Mouse (Mus musculus) right cerebral cortex, postnatal 36 days (tissue): ENCODE measurements at regions not wholly inside any gene's neighbourhood (a gene's known extent, or its start where the extent isn't known, plus 50 kb on each side); places are given as distances from the start of the nearest gene placed in this dataset.

ENCODE experiments used
- DNase-seq, 2 experiments: peaks; one replicate each; pipeline ENCODE4 v3.0.0; 2022; ENCODE audit warnings: low spot score in 2 of 2, mixed read lengths in 1 of 2

DNA sequence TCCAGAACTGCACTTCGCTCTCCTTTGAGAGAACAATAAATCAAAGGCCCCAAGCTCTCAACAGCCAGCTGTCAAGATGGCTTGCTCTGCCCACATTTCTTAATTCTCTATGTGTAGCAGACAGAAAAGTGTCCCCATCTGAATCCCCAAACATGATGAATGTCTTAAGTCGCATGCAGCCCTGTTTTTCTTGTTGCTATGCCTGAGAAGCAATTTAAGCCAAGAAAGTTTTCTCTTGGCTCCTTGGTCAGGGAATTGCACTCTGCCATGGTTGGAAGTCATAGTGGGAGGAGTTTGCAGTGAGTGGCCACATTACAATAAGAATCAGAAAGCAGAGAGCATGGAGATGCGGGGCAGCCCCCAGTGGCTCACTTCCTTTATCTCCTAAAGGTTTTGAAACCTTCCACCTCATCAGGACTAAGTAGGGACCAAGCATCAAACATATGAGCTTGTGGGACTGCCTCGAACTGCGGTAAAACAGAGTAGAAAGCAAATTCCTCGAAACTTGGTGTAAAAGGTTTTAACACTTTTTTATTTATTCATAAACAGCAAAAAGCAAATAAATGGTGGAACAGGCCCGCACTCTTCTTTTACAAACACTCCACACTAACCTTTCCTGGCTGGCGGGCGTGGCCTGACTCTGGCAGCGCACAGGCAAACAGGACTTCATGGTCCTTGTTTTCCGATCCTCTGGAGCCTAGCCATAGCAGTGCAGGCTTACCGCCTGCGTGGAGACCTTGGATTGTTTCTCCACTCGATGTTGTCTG lies 227.4 kb downstream of the Ankrd50 start:
- no peak for DNase-seq

DNA sequence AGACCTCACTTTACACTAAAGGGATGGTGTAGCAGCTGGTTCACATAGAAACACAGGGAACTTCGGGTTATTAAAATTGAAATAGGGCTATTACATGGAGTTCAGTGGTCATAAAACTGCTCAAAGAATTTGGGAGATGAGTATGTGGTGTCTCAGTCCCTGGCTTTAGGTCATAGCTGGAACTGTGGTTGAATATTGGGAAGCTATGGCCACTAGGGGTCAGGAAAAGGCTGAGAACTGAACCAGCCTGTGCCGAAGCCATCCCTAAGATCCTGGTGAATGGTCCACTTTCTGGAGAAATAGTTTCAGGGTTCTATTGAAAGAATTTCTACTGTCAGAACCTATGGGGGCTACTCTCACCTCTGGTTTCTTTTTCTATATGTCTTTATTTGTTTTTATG lies 229.0 kb downstream of the Ankrd50 start:
- DNase-seq: peak in 1 of 2 experiments; percentile 9

DNA sequence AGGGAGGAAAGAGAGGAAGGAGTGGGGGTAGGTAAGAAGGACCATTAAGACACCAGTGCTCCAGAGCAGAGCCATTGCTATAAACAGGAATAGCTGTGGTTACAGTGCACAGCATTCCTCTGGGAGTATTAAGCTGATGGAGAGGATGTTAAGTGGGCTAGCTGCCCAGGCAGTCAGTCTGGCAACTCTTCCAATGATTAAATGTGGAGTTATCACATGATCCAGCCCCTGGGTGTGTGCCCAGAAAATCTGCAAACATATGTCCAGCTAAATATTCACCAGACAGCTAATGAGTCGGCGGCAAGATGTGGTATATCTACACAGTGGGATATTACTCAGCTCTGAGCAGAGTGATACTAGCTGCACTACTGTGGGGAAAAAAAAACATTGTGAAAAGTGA lies 229.7 kb downstream of the Ankrd50 start:
- peak; percentile 37 to 49 for DNase-seq

DNA sequence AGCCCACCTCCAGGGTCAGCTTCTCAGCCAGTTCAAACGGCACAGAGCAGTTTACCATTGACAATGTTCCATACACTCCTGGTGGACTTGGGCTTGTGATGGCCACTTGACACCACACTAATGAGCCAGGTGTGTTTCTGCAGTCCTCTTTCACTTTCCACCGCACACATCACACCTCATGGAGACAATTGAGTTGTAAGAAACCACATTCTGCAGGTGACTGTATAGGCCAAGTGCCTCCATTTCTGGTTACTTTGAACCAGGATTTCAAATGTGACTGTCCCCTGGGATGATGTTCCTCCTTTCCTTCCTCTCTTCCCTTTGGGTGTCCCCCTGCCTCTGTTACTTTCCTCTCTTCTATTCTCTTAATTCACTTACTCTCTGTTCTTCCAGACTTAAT lies 233.1 kb downstream of the Ankrd50 start:
- DNase-seq: no peak

DNA sequence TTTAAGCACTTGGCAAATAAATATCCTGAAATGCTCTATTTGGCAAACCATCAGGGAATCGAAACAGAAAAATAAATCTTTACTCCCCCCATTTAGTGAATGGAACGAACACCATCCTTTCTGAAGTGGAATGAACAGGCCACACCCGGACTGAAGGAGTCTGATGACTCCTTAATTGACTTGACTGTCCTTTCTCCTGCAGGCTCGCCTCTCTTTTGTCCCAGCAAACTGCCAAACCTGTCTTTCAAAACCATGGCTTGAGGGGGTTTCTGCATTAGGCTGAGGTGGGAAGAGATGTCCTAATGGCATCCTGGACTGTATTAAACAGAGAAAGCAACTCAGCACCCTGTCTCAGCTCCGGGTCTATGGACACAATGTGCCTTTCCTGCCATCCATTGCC lies 234.1 kb downstream of the Ankrd50 start:
- DNase-seq: no peak

DNA sequence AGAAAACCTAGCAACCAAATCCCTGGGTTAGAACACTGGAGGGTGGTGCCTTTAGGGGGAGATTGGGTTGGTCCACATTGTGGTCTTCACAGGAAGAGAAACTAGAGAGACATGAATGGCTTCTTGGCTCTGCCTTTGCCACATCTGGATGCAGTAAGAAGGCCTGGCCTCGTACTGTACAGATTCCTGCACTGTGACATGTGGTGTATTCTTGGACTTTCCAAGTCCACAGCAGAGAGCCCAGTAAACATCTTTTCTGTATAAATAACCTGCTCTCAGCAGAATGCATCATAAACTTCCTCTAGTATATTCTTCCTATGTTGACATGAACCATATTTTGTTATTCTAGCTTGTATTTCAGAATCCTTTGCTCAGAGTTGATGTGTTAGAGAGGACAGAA lies 235.7 kb downstream of the Ankrd50 start:
- no peak for DNase-seq

DNA sequence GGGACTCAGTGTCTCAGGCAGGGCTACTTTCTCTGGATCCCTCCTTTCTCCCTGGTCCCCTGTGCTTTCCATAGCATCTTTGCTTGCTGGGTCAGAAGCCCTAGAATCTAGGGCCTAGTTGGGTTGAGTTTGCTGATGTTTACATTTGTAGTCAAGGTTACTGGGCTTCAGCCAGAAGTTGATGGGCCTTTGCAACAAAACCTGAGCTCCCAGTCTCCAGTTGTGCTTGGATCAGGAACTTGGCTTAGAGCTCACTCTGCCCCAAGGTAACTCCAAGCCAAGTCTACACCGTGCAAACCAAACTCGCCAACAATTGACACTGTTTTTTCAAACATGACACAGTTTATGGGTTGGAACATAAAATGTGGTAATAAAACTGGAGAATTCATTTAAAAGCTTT lies 238.2 kb downstream of the Ankrd50 start:
- no peak for DNase-seq

DNA sequence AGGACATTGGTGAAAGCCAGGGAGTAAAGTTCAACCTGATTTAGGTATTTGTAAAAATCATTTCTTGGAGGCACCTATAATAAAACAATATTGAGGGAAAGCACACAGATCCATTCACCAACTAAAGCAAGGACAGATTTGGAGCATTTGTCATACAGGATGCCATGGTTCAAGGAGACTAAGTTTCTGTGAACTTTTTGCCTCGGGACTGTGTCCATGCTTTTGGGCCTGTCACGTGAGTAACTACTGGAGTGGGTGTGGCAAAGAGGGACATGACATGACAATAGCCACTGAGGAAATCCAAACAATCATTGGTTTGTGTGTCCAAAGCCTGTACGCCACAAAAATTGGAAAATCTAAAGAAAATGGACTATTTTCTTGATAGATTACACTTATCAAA lies 241.4 kb downstream of the Ankrd50 start:
- DNase-seq: no peak

DNA sequence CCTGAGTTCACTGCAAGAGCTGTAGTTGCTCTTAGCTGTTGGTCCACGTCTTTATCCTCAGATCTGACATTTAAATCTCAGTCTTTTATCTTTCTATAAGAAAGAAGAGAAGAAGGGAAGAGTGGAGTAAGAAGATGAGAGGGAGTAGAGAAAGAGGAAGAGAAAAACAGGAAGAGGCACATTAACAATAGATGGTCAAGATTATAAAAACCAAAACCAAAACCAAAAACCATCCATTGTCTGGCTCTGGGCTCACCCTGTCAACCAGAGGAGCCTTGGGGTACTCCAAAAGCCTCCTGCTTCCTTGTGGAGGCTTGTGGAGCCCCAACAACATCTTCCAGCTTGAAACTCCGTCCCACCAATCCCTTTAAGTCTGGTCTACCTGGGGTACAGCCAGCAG lies 247.0 kb downstream of the Ankrd50 start:
- no peak for DNase-seq

DNA sequence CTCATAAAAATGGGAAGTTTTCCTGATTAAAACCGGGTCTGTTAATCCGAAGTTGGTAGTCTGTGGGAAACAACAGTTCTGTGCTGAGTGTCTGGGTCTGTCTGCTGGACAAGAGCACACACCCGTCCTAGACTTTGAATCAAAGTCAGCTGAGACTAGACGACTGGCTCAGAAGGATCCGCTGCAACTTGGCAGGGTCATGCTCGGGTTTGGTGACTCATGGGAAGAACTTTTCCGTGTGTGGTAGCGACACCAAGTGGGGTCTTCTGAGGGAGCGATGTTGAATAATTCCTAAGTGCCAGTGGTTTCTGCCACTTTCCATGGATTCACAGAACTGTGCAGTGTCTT lies 248.9 kb downstream of the Ankrd50 start:
- no peak for DNase-seq

DNA sequence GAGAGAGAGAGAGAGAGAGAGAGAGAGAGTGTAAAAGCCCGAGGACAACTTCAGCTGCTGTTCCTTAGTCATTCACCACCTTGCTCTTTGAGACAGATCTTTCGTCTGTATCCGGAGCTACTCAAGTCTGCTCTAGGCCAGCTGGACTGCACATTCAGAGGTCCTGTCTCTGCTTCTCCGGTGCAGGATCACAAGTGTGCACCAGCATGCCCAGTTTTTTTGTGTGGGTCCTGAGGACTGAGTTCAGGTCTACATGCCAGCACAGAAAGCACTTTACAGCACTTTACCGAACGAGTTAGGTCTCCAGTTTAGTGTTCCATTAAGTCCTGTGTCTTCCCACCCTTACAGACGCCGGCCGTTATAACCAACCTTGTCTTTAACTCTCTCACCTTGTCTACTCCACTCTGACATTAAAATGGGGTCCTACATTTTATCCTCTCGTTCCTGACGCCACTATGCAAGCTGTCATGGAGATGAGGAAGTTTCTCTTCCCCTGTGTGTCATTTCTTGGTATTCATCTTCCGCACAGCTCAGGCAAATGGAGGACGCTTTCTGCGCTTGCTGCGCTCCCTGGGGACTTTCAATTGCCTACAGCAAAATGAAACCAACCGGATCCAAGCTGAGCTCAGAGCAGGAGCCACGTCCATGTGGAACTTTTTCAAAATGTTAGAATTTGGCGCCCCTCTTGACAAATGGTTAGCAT lies 249.5 kb downstream of the Ankrd50 start:
- no peak for DNase-seq

DNA sequence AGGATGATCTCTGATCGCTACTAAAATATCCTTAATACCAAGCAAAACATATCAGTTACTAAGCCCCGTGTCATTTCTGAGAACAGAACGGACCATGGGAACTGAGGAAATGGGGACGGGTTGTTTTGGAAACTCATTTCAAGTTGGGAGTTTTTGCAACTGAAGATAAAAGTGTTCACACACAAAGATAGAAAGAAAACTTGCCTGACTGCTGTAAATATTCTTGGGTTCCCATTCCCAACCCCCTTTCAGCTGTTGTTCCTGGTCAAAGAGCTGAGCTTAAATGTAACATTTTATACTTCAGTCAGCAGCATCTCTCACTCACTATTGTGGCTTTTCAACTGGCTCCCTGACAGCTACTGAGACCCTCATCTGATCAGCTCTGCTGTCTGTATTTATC lies 250.1 kb downstream of the Ankrd50 start:
- DNase-seq: no peak

DNA sequence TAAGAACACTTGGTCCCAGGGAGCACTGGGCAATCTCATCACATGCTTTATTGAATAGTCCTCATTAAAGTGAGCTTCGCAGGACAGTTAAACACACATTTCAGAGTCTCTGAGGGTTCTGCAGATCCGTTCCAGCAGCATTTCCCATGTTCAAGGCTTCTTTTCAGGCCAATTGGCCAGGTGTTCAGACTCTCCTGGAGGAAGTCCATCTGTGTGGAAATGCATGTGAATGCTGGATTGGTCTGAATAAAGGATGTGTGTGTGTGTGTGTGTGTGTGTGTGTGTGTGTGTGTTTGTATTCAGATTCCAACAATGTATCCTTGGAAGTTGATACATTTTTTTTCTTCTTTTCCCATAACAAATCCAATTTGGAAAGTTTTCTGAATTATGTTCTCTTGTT lies 250.6 kb downstream of the Ankrd50 start:
- no peak for DNase-seq

DNA sequence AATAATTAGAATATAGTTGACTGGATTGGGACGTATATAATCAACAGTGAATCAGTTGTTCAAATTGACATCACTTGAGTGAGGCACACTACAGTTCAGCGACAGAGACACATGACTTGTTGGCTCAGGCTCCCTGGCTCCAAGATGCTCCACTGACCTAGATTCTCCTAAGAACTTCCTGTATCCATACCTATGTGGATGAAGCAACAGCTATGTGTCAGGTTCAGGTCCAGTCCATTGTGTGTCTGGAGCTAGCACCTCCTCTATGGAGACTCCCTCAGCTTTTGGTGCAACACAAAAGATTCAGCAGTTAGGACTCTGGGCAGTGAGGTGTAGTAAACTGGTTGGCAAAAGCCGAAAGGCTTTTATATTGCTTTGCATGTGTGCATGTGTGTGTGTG lies 251.6 kb downstream of the Ankrd50 start:
- no peak for DNase-seq

DNA sequence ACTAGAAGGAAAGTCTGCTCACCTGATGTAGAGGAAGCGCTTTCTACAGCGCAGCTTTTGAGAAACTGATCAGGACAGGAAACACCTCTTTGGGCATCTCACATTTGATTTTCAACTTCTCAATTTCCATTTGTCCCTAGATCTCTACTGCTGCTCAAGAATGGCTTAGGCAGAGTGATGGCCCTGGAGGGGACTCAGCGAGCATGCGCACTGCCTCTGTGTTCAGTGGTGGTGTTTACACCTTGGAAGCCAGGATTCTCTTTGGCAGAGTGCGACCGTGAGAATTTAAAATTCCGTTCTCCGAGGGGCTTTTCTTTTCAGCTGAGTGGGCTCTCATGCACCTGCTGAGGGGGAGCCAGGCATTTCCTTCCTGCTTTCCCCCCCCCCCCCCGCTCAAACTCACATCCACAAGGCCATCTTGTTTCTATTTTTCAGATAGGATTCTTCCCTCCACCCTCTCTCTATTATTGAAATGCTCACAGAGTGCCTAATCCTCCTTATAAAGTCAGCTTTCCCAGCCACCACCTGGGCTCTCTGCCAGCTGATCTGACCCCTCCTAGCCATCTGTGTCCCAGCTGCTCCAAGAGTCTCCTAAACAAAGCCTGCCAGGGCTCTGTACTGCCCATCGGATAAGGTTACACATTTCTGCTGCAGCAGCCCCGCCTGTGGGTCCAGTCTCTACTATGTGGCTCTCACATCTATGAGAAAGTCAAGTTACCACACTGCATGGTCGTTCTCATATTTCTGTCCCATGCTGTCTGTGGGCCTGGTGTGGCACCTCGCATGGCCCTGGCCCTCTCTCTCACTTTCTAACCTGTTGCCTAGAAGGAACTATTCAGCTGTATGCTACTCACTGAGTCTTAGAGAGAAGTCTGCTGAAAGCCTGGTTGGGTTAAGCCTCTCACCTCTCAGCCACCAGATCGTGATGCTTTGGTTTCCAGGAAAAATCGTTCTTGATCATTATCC lies 252.2 kb downstream of the Ankrd50 start:
- DNase-seq: no peak

DNA sequence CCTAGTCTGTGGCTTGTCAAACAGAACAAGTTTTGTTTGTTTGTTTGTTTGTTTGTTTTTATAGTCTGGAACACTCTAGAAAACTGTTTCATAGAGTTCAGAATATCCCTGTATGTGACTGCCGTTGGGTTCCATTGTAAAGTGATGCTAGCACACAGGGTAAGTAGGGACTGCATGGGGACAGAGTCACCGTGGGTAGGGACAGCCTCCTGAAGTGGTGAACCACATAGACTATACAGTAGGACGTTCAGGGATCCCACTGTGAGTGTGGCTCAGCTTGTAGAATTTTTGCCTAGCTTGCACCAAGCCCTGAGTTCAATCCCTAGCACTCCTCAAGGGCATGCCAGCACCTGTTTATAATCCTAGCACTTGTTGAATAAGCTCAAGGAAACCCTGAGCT lies 253.1 kb downstream of the Ankrd50 start:
- no peak for DNase-seq

DNA sequence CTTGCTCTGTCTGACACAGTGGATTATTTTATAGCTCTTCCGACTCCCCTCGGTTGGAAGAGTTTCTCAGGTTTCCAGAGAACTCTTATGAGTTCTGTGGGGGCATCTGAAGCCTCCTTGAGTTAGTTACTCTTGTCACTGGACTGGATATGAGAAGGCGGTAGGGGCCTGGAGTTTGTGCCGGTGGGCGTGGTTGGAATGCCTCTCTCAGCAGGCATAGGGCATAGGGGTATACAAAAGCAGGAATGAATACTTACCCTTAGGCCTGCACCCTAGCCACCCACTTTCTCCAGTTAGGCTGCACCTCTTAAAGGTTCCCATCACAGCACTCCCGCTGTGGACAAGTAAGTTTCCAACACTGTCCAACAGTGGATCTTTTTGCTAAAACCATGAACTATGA lies 253.8 kb downstream of the Ankrd50 start:
- DNase-seq: no peak

DNA sequence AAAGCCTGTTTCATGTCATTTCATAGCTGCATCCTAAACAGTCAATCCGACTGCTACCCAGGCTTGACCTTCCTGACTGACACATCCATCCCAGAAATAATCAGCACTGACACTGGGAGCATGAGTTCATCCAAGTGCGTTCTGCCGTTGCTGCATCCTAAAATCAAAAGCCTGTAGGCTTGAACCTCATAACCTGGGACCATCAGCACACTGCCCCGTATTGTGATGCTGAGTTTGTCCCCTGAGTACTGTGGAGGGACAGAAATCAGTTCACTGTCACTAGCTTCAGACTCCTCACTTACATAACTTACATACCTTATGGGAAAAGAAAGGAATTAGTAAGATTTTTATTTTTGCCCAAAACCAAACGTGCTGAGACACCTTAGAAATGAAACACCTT lies 255.0 kb downstream of the Ankrd50 start:
- DNase-seq: no peak

DNA sequence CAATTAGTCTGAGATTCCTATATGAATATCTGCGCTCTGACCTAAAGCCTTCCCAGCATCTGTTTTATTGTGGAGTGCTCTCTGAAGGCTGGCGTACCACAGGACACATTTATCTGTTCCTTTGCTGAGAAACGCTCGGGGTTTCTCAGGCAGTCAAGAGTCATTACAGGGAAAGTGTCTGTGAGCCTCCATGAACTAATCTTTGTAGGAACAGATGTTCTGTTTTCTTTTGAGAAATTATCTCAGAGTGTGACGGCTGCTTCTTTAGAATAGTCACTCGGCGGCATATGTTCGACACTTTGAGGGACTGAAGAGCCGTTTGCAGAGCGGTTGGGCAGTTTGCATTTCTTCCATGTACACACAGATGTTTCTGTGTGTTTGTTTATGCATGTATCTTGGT lies 255.6 kb downstream of the Ankrd50 start:
- no peak for DNase-seq

DNA sequence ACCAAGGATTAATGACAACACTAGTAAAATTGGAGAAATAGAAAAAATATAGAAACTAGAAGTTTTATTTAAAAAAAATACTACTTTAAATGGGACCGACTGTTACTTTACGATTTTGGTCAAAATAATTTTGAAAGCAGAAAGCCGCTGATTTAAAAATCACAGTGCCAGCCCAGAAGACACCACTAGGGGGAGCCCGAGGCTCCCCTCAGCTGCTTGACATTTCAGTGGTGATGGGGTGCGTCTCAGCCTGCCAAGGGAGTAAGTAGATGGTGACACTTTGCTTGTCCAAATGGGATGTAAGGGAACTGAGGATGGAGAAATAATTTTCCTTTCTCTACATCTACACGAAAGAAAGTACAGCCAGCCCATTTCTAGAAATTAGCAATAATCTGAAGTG lies 257.0 kb downstream of the Ankrd50 start:
- peak; percentile 40 to 49 for DNase-seq

DNA sequence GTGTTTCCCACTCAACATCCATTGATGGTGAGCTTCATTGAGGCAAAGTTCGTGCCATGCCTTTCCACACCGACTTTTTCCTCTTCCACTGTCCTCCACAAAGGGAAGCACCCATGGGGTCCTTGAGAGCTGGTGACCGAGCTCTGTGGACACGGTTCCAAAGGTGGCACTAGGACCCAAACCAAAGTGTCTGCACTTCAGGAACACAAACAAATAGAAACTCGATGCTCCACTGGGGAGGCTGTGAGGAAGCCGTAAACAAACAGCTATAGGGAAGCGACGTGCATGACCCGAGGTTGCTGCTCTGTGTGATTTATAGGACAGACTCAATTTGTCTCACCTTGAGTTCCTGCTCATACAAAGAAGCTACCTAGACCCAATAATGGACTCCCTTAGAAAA lies 257.5 kb downstream of the Ankrd50 start:
- no peak for DNase-seq

DNA sequence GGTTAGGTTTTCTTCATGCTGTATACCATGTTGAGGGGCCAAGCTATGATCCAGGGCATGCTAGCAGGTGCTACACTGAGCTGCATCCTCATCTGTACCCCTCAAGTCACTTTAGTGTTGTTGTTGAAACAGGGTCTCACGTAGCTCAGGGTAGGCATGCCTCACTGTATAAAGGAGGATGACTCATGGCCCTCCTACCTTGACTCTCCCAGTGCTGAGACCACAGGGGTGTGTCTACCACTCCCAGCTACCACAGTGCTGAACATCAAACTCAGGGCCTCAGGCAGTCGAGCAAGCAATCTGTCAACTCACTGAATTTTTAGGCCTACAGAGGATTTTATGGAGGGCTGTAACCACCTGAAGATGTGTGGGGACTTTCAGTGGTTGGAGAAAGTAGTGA lies 258.5 kb downstream of the Ankrd50 start:
- no peak for DNase-seq

DNA sequence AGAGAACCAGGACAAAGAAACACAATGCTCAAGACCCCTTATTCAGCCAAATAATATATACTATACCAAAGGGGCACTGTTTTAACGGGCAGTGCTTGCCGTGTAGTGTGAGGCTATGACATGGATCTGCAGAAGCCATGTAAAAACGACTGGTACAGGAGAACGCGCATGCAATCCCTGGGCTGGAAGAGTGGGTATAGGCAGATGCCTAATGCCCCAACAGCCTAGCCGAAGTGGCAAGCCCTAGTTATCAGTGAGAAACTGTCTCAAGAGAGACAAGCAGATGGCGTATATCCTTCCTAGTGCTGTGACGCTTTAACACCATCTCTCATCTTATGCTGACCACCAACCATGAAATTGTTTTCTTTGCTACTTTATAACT lies 262.8 kb downstream of the Ankrd50 start:
- no peak for DNase-seq
